Mouse (Mus musculus) spleen, adult 2 months (tissue): ENCODE results near the gene Asic2.

ENCODE experiments used
- CTCF ChIP-seq: fragments of 200-500 bp; IDR thresholded peaks from 2 replicates; pipeline ENCODE4 v1.5.1; 2011; ENCODE audit warnings: mild to moderate bottlenecking, inconsistent platforms; ENCODE audit not compliant: insufficient read depth, insufficient read length, insufficient replicate concordance; ENCODE audit errors: extremely low read depth
- POLR2A ChIP-seq: fragments of 200-500 bp; IDR thresholded peaks from 2 replicates; pipeline ENCODE4 v1.6.1; 2011; ENCODE audit warnings: low read depth, low read length, inconsistent platforms

DNA sequence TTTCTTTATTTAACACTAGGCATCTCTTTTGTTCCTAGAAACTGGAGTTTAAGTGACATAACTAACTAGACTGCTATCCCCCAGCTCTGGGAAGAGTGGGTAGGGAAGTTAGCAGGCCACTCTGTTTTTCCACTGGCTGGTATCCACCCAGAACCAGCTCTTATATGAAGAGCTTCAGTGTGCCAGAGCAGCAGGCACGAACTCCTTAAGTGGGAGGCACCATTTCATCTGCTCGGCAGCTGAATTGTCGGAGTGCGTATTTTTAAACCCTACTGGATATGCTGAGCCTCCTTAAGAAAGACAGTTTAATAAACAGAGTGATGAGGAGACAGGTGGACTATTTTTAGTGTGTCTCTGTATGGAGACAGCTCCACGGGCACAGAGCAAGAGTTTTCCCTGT, 475.9 kb downstream of the Asic2 start:
- TF ChIP-seq POLR2A (no peak), CTCF (no peak)
